Mouse (Mus musculus): ENCODE results near the gene Ncbp1.

DNA sequence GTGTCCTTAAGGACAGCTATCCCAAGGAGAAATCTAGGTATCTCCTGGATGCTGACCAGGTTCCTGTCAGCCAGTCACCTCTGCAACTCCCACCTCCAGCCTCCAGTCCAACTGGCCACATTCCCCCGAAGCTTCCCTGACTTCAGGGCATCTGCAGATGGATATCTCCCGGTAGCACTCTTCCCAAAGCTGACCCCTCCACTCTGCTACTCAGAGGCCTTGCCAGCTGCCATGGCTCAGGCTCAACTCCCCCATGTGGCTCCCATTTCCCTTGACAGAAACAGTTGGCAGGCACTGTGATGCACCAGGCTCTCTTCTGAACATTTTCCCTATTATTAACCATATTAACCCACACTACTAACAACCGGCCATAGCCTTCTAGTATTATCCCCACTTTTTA lies 27.1 kb upstream of the Ncbp1 start:
- TF ChIP-seq CTCF (IDR thresholded peaks at IDR 0.05; ENCODE audit: borderline replicate concordance, insufficient read depth, low read length) = no peak
- TF ChIP-seq POLR2A (IDR thresholded peaks at IDR 0.05; ENCODE audit: low read depth, low read length) = no peak
